Mouse (Mus musculus): ENCODE data around the gene Sdf4.

The Sdf4 gene

GRCm38 (mm10) chr4:156008369-156008768 is 15.7 kb downstream of the Sdf4 start:
- no peak for DNase-seq (ENCODE audit: low spot score)

DNA sequence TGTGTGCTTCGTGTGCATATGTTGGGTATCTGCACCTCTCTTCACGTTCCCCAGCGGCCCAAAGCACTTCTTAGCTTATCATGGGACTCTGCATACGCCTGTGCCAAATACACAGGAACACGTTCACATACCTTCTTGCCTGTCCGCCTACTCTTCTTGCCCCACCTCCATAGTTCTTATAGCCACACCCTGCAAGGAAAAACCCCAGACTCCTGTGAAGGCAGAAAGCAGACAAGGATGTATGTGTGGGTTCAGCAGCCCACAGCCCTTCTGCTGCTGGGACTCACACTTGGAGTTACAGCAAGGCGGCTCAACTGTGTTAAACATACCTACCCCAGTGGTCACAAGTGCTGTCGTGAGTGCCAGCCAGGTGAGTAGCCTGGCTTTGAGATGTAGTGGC is 21.0 kb downstream of the Sdf4 start, which contains the start of gene Tnfrsf4:
Gene Tnfrsf4, plus strand, starts transcription at position 207 of the 400 bp plus-strand sequence.
- peak; percentile 34 for DNase-seq (ENCODE audit: low spot score)

DNA sequence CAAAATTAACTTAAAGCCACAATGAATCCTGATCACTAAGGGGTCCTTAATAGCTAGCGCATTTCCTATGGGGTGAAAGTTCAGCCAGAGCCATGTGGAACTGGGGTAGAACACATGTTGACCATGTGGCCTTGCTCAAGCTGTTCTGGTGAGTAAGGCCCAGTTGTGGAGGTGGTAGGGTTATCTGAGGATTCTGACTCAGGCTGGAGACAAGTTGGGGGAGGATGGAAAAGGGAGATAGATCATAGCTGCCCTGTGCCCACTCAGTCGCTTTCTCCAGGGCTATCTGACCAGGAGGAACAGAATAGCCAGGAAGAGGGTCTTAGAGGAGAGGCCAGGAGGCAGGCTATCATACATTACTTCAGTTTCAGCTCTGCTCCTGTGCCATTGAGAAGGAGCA is 21.8 kb downstream of the Sdf4 start:
- DNase-seq (ENCODE audit: low spot score): no peak

- no peak for DNase-seq (ENCODE audit: low spot score)
Measured at GRCm38 (mm10) chr4:156019771-156020170, 27.1 kb downstream of the Sdf4 start.

GRCm38 (mm10) chr4:156021381-156021780 is 28.7 kb downstream of the Sdf4 start:
- peak; percentile 60 for DNase-seq (ENCODE audit: low spot score)

GRCm38 (mm10) chr4:156021942-156022419 is 29.3 kb downstream of the Sdf4 start:
- DNase-seq (ENCODE audit: low spot score): peak; percentile 91

DNA sequence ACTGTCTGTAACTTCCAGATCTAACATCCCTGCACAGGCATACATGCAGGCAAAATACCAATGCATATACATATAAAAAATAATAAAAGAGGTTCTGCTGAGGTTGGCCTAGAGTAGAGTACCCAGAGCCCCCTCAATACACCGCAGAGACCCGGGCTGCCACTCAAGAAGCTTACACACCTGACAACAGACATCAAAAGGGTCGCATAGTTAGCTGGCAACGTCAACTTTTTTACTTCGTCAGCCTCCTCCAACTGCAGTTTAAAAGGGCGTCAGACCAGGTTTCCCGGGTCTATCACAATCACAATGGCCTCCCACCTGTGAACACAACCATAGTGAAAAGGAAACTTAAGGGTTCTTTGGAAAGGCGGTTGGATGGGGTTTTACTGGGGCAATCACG is 30.8 kb downstream of the Sdf4 start:
- no peak for DNase-seq (ENCODE audit: low spot score)

DNA sequence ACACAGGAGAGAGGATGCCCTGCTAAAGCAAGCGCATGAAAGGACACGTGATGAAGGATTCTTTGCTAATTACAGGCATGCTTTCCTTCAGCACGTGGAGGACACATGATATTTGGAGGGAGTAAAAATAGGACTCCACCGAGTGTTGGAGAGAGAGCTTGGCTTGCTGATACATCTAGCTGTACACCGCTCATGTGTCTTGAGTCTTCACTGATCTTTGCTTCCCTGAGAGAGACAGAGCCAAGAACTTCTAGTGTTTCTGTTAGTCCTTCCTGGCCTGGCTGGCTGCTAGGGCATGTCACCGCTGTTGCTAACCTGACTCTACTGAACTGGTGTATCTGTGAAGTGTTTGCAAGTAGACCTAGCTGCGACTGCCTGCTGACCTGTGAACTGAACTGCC is 31.5 kb downstream of the Sdf4 start:
- DNase-seq (ENCODE audit: low spot score): no peak

DNA sequence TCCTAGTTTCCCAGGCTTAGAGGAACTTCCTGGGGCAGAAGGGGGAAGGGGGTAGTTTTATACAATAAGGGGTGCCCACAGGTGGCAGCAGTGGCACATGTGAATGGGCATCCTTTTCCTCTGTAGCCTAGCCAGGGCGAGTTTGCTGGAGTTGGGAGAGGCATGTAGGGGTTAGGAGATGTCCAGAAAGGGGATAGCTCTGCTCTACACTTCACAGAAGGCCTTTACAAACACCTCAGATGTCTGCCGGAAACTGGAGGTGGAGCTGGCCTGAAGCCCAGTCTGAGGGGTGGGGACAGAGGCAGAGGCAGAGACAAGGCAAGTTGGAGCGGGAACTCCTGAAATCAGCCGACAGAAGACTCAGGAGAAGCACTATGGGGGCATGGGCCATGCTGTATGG is 33.3 kb downstream of the Sdf4 start, which contains the start of gene Tnfrsf18:
Gene Tnfrsf18, plus strand, starts transcription at position 152 of the 400 bp plus-strand sequence.
- peak; percentile 68 for DNase-seq (ENCODE audit: low spot score)

DNA sequence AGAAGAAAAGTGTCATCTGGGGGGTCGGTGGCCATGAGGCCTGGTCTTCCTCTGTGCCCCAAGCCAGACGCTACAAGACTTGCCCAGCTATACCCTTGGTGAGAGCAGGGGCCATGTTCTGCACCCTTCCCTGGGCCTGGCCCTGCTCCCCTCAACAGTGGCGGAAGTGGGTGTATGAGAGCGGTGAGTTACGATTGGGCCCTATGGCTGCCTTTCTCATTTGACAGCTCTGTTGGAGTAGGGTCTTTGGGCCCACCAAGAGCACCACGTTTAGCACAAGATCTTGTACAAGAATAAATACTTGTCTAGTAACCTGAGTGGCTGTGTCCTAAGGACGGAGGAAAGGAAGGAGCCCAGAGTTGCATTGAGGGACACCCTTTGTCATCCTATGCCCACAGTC is 35.9 kb downstream of the Sdf4 start:
- no peak for DNase-seq (ENCODE audit: low spot score)

- DNase-seq (ENCODE audit: low spot score): peak; percentile 53
Measured at GRCm38 (mm10) chr4:156030651-156031118, 38.0 kb downstream of the Sdf4 start.

GRCm38 (mm10) chr4:156031255-156031592 is 38.6 kb downstream of the Sdf4 start:
- DNase-seq (ENCODE audit: low spot score): no peak

GRCm38 (mm10) chr4:156031593-156032391 is 39.1 kb downstream of the Sdf4 start:
- DNase-seq (ENCODE audit: low spot score): peak; percentile 67

GRCm38 (mm10) chr4:156032856-156033255 is 40.2 kb downstream of the Sdf4 start:
- DNase-seq (ENCODE audit: low spot score): peak; percentile 35

GRCm38 (mm10) chr4:156033476-156034119 is 40.9 kb downstream of the Sdf4 start:
- DNase-seq (ENCODE audit: low spot score): peak; percentile 79

GRCm38 (mm10) chr4:156034301-156034700 is 41.6 kb downstream of the Sdf4 start:
- no peak for DNase-seq (ENCODE audit: low spot score)

- DNase-seq (ENCODE audit: low spot score): peak; percentile 26
Measured at GRCm38 (mm10) chr4:156034901-156035300, 42.2 kb downstream of the Sdf4 start.

GRCm38 (mm10) chr4:156044754-156045153 is 52.1 kb downstream of the Sdf4 start:
- DNase-seq (ENCODE audit: low spot score): no peak

DNA sequence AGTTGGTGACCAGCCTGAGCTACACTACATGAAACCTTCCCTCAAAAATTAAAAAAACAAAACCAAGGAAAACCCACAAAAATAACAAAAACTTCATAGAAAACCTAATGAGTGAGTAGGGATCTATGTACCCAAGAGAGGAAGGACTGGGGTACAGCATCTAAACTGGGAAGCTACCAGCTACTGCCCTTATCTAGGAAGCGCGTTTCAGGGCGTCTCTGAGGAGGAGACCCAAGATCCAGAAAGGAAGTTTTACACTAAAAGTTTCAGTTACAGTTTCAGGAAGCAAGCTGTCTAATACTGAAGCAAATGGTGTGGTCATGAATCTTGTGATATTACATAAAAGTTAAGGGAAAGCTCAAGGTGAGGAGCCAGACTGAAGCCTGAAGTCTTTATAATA is 57.1 kb downstream of the Sdf4 start:
- DNase-seq (ENCODE audit: low spot score): no peak

GRCm38 (mm10) chr4:156050391-156050980 is 57.8 kb downstream of the Sdf4 start:
- no peak for DNase-seq (ENCODE audit: low spot score)

GRCm38 (mm10) chr4:156053113-156053512 is 60.4 kb downstream of the Sdf4 start:
- DNase-seq (ENCODE audit: low spot score): no peak

GRCm38 (mm10) chr4:156054130-156054529 is 61.5 kb downstream of the Sdf4 start:
- no peak for DNase-seq (ENCODE audit: low spot score)

GRCm38 (mm10) chr4:156054606-156055005 is 61.9 kb downstream of the Sdf4 start:
- DNase-seq (ENCODE audit: low spot score): no peak
